Mouse (Mus musculus) testis, adult 2 months (tissue): Measurements from ENCODE around the gene Fam69a. TPM values are rescaled to one million over a fixed set of nuclear protein-coding genes. Genes with fewer than 3 reads are reported as not detected.

Experiments used
- H3K27ac ChIP-seq: fragments of 200-500 bp; 2 replicates; pipeline ENCODE4 v1.5.1; 2012; ENCODE audit warnings: low read depth, low read length; ENCODE audit not compliant: control insufficient read depth, insufficient read depth
- H3K27me3 ChIP-seq: fragments of 200-500 bp; 2 replicates; pipeline ENCODE4 v1.6.1; 2012; ENCODE audit warnings: mild to moderate bottlenecking, low read length, moderate library complexity; ENCODE audit not compliant: control insufficient read depth, insufficient read depth
- H3K36me3 ChIP-seq: fragments of 200-500 bp; 2 replicates; pipeline ENCODE4 v1.6.1; 2012; ENCODE audit warnings: mild to moderate bottlenecking, low read length; ENCODE audit not compliant: control insufficient read depth, insufficient read depth
- H3K4me1 ChIP-seq: fragments of 200-500 bp; 2 replicates; pipeline ENCODE4 v1.6.1; 2012; ENCODE audit warnings: low read length; ENCODE audit not compliant: control insufficient read depth, insufficient read depth
- H3K4me3 ChIP-seq: fragments of 200-500 bp; 2 replicates; pipeline ENCODE4 v1.5.1; 2012; ENCODE audit warnings: low read depth, mild to moderate bottlenecking, low read length, moderate library complexity, mixed read lengths; ENCODE audit not compliant: control insufficient read depth
- CTCF ChIP-seq: fragments of 200-500 bp; IDR thresholded peaks from 2 replicates; pipeline ENCODE4 v1.5.1; 2012; ENCODE audit warnings: low read depth, mild to moderate bottlenecking, inconsistent platforms, low read length, moderate library complexity; ENCODE audit not compliant: control insufficient read depth, insufficient read depth, insufficient replicate concordance
- POLR2A ChIP-seq: fragments of 200-500 bp; IDR thresholded peaks from 2 replicates; pipeline ENCODE4 v1.6.1; 2012; ENCODE audit warnings: low read depth, mild to moderate bottlenecking, inconsistent platforms, low read length, moderate library complexity; ENCODE audit not compliant: control insufficient read depth
- polyA plus RNA-seq: library from polyadenylated mRNA; depleted of rRNA; stranded (reverse); fragments of >200 nt; gene quantifications from 2 replicates; pipeline ENCODE4 v1.2.3, GENCODE M21; 2012

The Fam69a gene
- polyA plus RNA-seq, 1 experiment, result 2.3 TPM

DNA sequence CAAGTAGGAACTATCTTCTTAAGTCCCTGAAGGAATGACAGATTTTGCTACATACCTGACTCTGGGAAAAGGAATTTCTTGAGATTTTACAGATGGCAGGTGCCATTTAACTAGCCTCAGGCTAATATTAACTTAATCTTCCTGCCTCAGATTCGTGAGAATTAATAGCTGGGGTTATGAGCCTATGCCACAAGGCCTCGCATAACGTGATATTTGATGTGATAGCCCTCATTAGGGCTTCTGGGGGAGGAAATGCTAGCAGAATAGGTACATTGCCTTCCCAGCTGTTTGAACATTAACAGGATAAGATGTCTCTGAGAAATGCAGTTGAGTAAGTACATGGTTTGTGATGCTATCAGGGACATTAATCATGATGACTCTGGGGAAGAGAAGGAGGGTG lies 34.5 kb upstream of the Fam69a start:
- no peak overlapping the region for H3K4me3 ChIP-seq
- no peaks in the 10 kb centered on the region for H3K27me3 ChIP-seq
- no peaks in the 10 kb centered on the region for H3K36me3 ChIP-seq
- peaks cover 3% of the 10 kb centered on the region; the same call in 1 of the 2 replicates for H3K4me1 ChIP-seq
- no peak for TF ChIP-seq POLR2A
- no peak for TF ChIP-seq CTCF
- no peak overlapping the region for H3K27ac ChIP-seq

DNA sequence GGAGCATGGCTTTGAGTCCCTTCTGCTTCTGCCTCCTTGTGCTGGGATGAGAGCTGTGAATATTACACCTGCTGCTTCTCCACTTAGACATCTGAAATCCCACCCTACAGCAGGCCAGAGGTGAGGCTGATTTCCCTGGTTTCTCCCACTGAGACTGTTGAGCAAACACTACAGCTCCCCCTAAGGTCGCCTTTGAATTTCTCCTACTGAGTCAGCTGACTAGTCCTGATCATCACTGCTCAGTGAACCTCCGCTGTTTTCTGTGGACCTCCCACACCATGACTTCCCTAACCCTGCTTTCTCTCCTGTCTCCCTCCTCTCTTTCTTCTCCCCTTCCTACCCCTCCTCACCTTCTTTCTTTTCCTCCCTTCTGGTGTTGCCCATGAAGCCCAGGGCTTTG lies 32.5 kb upstream of the Fam69a start:
- TF ChIP-seq CTCF (no peak), POLR2A (no peak)
- no peak overlapping the region for H3K27ac ChIP-seq
- no peak overlapping the region for H3K4me3 ChIP-seq
- H3K36me3 ChIP-seq, result no peaks in the 10 kb centered on the region
- H3K27me3 ChIP-seq, result no peaks in the 10 kb centered on the region
- peaks cover 3% of the 10 kb centered on the region; the same call in 1 of the 2 replicates for H3K4me1 ChIP-seq

DNA sequence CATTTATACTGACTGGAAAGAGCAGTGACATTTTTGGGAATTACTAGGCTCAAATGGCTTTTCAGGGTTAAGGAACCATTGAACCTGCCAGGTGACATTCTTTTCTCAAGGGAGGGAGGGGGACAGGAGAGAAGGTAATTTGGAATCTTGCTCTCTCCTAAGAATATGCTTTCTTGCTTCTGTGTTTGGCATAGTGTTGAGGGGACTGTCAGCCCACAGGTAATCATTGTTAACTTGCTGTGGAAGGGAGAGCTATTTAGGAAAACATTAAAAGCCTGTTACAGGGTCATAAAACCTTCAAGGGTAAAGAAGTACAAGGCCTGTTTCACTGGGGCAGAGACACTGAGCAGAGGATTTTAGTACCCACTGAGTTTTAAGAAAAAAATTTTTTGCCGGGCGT lies 30.3 kb upstream of the Fam69a start:
- TF ChIP-seq CTCF, result no peak
- TF ChIP-seq POLR2A, result no peak
- no peak overlapping the region for H3K4me3 ChIP-seq
- H3K4me1 ChIP-seq, result peaks cover 2% of the 10 kb centered on the region; the same call in 1 of the 2 replicates
- no peaks in the 10 kb centered on the region for H3K36me3 ChIP-seq
- no peaks in the 10 kb centered on the region for H3K27me3 ChIP-seq
- no peak overlapping the region for H3K27ac ChIP-seq

DNA sequence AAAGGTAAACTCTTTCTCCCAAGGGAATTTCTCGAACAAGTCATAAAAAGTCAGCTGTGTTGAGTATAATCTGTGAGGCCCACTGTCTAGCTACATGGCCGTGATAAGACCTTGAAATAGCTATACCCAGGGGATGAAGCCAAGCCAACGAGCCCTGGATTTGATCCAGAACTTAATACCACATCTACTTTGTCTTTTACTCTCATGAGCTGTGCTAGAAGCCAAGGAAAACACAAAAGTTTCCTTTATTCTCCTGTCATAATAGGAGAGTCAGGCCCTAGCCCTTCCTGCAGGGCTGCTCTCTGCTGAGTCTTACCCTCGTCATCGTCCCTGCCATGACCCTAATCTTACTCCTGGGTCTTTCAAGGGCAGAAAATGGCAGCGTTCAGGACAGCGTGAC lies 28.5 kb upstream of the Fam69a start:
- Histone ChIP-seq H3K4me1 (no peaks in the 10 kb centered on the region), H3K4me3 (no peak overlapping the region), H3K27me3 (no peaks in the 10 kb centered on the region), H3K36me3 (no peaks in the 10 kb centered on the region), H3K27ac (no peak overlapping the region)
- TF ChIP-seq POLR2A (no peak), CTCF (no peak)

DNA sequence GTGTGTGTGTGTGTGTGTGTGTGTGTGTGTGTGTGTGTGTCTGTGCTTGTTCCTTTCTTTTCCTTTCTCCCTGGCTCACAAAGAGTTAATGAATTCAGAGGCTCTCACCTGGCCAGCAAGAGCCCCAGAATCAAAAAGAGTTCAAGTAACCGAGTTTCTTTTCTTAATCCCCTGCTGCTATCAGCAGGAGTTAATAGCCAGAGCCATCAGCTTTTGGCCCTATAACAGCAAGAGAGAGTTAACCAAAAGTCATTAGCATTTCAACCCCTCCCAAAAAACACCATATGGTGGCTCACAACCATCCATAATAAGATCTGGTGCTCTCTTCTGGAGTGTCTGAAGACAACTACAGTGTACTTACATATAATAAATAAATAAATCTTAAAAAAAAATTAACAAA lies 27.3 kb upstream of the Fam69a start:
- Histone ChIP-seq H3K27me3 (no peaks in the 10 kb centered on the region), H3K4me1 (no peaks in the 10 kb centered on the region), H3K36me3 (no peaks in the 10 kb centered on the region), H3K27ac (no peak overlapping the region), H3K4me3 (no peak overlapping the region)
- TF ChIP-seq CTCF (no peak), POLR2A (no peak)

DNA sequence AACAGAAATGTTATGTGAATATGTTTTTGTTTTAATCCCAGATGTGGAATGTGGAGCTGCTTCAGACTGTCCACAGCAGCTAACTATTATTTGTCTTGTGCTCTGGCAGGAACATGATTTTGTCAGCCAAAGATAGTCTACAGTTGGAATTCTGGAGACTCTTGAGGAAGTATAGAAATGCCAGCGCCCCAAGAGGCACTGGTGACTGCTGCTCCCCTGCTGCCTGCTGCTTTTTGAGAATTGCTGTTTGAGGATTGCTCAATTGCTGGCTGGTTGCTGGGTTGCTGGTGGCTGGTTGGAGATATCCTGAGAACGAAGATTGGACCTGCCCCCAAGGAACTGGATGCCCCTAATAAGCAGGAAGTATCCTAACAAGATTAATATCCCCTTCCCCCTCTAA lies 22.8 kb upstream of the Fam69a start:
- no peak overlapping the region for H3K4me3 ChIP-seq
- TF ChIP-seq CTCF, result no peak
- no peak for TF ChIP-seq POLR2A
- no peak overlapping the region for H3K27ac ChIP-seq
- H3K36me3 ChIP-seq, result no peaks in the 10 kb centered on the region
- H3K27me3 ChIP-seq, result no peaks in the 10 kb centered on the region
- H3K4me1 ChIP-seq, result no peaks in the 10 kb centered on the region

DNA sequence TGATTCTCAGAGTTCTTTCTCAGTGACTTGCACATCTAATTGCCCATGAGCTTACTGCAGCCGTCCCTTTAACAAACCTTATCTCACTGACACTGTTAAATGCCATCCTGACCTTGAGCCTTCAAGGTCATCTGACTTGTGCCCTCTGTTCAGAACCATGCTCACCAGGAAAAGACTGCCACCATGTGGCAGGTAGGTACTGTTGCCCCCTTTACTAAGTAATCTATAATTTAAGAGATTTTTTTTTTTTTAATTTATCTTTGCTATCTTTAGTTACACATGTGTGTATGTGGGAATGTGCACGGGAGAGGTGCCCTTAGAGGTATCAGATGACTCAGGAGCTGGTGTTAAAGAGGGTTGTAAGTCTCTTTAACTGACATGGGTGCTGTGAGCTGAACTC lies 18.2 kb upstream of the Fam69a start:
- no peak overlapping the region for H3K27ac ChIP-seq
- H3K27me3 ChIP-seq, result no peaks in the 10 kb centered on the region
- no peak for TF ChIP-seq CTCF
- TF ChIP-seq POLR2A, result no peak
- H3K4me3 ChIP-seq, result no peak overlapping the region
- peaks cover 3% of the 10 kb centered on the region for H3K4me1 ChIP-seq
- H3K36me3 ChIP-seq, result no peaks in the 10 kb centered on the region

DNA sequence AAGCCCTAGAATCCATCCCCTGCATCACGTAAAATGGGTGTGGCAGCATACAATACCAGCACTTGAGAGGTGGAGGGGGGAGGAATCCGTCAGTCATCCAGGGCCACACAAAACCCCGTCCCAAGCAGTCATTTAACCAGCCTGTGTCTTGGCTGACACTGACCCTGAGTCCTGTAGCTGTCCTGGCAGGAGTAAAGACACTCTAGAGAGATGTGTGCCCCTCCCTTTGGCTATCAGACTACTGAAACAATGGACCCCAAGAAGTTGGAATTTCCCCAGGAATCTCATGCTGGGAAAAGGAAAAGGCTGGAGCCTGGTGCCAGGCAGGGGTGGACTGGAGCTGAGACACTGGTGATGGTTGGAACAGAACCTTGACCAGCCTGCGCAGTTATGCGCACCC lies 15.8 kb upstream of the Fam69a start:
- no peak for TF ChIP-seq POLR2A
- no peak for TF ChIP-seq CTCF
- H3K4me3 ChIP-seq, result no peak overlapping the region
- H3K27me3 ChIP-seq, result no peaks in the 10 kb centered on the region
- no peak overlapping the region for H3K27ac ChIP-seq
- H3K36me3 ChIP-seq, result no peaks in the 10 kb centered on the region
- H3K4me1 ChIP-seq, result peaks cover 3% of the 10 kb centered on the region
